Mouse (Mus musculus) neural tube, embryonic 14.5 days (tissue): ENCODE data around the gene Ibsp. TPM values are rescaled to one million over a fixed set of nuclear protein-coding genes. Genes with fewer than 3 reads are reported as not detected.

Experiments used
- ATAC-seq: fragments of 200-750 bp; cut with Nextera tagmentation; 2 replicates; pipeline ENCODE4 v1.8.0; 2017; ENCODE audit warnings: low read depth, mild to moderate bottlenecking, moderate TSS enrichment, moderate library complexity
- H3K27ac ChIP-seq: fragments of 300-500 bp; sonication (generic); 2 replicates; pipeline ENCODE4 v1.5.1; 2014; ENCODE audit warnings: low read depth, mild to moderate bottlenecking, control low read depth, low read length, moderate library complexity, mixed read lengths
- H3K27me3 ChIP-seq: fragments of 300-500 bp; sonication (generic); 2 replicates; pipeline ENCODE4 v1.6.1; 2014; ENCODE audit warnings: low read length; ENCODE audit not compliant: control insufficient read depth, insufficient read depth
- H3K36me3 ChIP-seq: fragments of 300-500 bp; sonication (generic); 2 replicates; pipeline ENCODE4 v1.6.1; 2014; ENCODE audit warnings: low read length, mixed read lengths; ENCODE audit not compliant: control insufficient read depth, insufficient read depth
- H3K4me1 ChIP-seq: fragments of 300-500 bp; sonication (generic); 2 replicates; pipeline ENCODE4 v1.6.1; 2014; ENCODE audit warnings: low read length; ENCODE audit not compliant: control insufficient read depth, insufficient read depth
- H3K4me2 ChIP-seq: fragments of 300-500 bp; sonication (generic); 2 replicates; pipeline ENCODE4 v1.6.1; 2014; ENCODE audit warnings: mild to moderate bottlenecking, low read depth, low read length, control low read depth
- H3K4me3 ChIP-seq: fragments of 300-500 bp; sonication (generic); 2 replicates; pipeline ENCODE4 v1.5.1; 2014; ENCODE audit warnings: low read depth, low read length, control low read depth, mixed read lengths
- H3K9ac ChIP-seq: fragments of 300-500 bp; sonication (generic); replicated peaks from 2 replicates; pipeline ENCODE4 v1.6.1; 2014; ENCODE audit warnings: low read depth, mild to moderate bottlenecking, control low read depth, low read length, mixed read lengths
- H3K9me3 ChIP-seq: fragments of 300-500 bp; sonication (generic); 2 replicates; pipeline ENCODE4 v1.6.1; 2016; ENCODE audit warnings: low read length; ENCODE audit not compliant: control insufficient read depth
- WGBS: fragments of 180-500 bp; shearing (Covaris S2); extraction: QIAGEN DNeasy Blood & Tissue Kit; methylation state at CpG from one replicate; pipeline ENCODE4 v1.1.7; 2014; 5-methylcytosine and 5-hydroxymethylcytosine counted together
- polyA plus RNA-seq: library from polyadenylated mRNA; unstranded; fragments of >200 nt; fragmentation: Nextera tagmentation; extraction: Ambion mirVana; gene quantifications from 2 replicates; pipeline ENCODE4 v1.2.1, GENCODE M21; 2014

Ibsp gene
- polyA plus RNA-seq, result 0.33 and 0.92 TPM in 2 replicates

GRCm38 (mm10) chr5:104298994-104299393 lies at the start of gene Ibsp:
Ibsp (plus strand) TSS chr5:104299171.
- no peak within 1 kb of the TSS for H3K27ac ChIP-seq
- H3K27me3 ChIP-seq, result no peaks in the 10 kb centered on the region
- H3K4me3 ChIP-seq, result no peak within 1 kb of the TSS
- no peak within 1 kb of the TSS for H3K9ac ChIP-seq
- H3K36me3 ChIP-seq, result no peaks in the 10 kb centered on the region
- 62% methylated on average over 6 of the region's 6 CpGs for WGBS
- H3K4me1 ChIP-seq, result no peaks in the 10 kb centered on the region
- ATAC-seq, result no peak
- no peak within 1 kb of the TSS for H3K4me2 ChIP-seq
- no peaks in the 10 kb centered on the region for H3K9me3 ChIP-seq

GRCm38 (mm10) chr5:104251811-104252210 lies 47.2 kb upstream of the Ibsp start:
- H3K4me2 ChIP-seq, result no peak overlapping the region
- 87% methylated on average over 5 of the region's 5 CpGs for WGBS
- no peaks in the 10 kb centered on the region for H3K4me1 ChIP-seq
- H3K4me3 ChIP-seq, result no peak overlapping the region
- no peak overlapping the region for H3K27ac ChIP-seq
- H3K27me3 ChIP-seq, result no peaks in the 10 kb centered on the region
- ATAC-seq, result no peak
- no peaks in the 10 kb centered on the region for H3K9me3 ChIP-seq
- H3K9ac ChIP-seq, result no peak overlapping the region
- H3K36me3 ChIP-seq, result no peaks in the 10 kb centered on the region

GRCm38 (mm10) chr5:104256585-104256984 lies 42.4 kb upstream of the Ibsp start:
- 51% methylated on average over 3 of the region's 3 CpGs for WGBS
- Histone ChIP-seq H3K9me3 (no peaks in the 10 kb centered on the region), H3K27me3 (no peaks in the 10 kb centered on the region), H3K4me1 (no peaks in the 10 kb centered on the region), H3K27ac (no peak overlapping the region), H3K36me3 (no peaks in the 10 kb centered on the region), H3K4me2 (no peak overlapping the region), H3K4me3 (no peak overlapping the region), H3K9ac (no peak overlapping the region)
- ATAC-seq, result no peak

GRCm38 (mm10) chr5:104261908-104262461 lies 37.0 kb upstream of the Ibsp start:
- Histone ChIP-seq H3K27me3 (no peaks in the 10 kb centered on the region), H3K36me3 (no peaks in the 10 kb centered on the region), H3K9ac (no peak overlapping the region), H3K4me1 (no peaks in the 10 kb centered on the region), H3K9me3 (no peaks in the 10 kb centered on the region), H3K4me2 (no peak overlapping the region), H3K27ac (no peak overlapping the region), H3K4me3 (no peak overlapping the region)
- ATAC-seq, result no peak
- 82% methylated on average over 4 of the region's 4 CpGs for WGBS

GRCm38 (mm10) chr5:104263014-104263776 lies 35.8 kb upstream of the Ibsp start:
- 78% methylated on average over 13 of the region's 13 CpGs for WGBS
- Histone ChIP-seq H3K27me3 (no peaks in the 10 kb centered on the region), H3K36me3 (no peaks in the 10 kb centered on the region), H3K4me1 (no peaks in the 10 kb centered on the region), H3K4me2 (no peak overlapping the region), H3K9me3 (no peaks in the 10 kb centered on the region), H3K4me3 (no peak overlapping the region), H3K9ac (no peak overlapping the region), H3K27ac (no peak overlapping the region)
- no peak for ATAC-seq

GRCm38 (mm10) chr5:104294201-104294600 lies 4.8 kb upstream of the Ibsp start:
- no peak for ATAC-seq
- Histone ChIP-seq H3K4me2 (no peak overlapping the region), H3K4me1 (no peaks in the 10 kb centered on the region), H3K4me3 (no peak overlapping the region), H3K9ac (no peak overlapping the region), H3K36me3 (no peaks in the 10 kb centered on the region), H3K27ac (no peak overlapping the region), H3K9me3 (no peaks in the 10 kb centered on the region), H3K27me3 (no peaks in the 10 kb centered on the region)
- 80% methylated on average over 6 of the region's 6 CpGs for WGBS

GRCm38 (mm10) chr5:104314073-104314472 lies 15.1 kb downstream of the Ibsp start:
- H3K36me3 ChIP-seq, result no peaks in the 10 kb centered on the region
- no peak overlapping the region for H3K27ac ChIP-seq
- H3K27me3 ChIP-seq, result no peaks in the 10 kb centered on the region
- no peak overlapping the region for H3K4me2 ChIP-seq
- H3K4me1 ChIP-seq, result no peaks in the 10 kb centered on the region
- WGBS, result 53% methylated on average over 1 of the region's 1 CpGs
- H3K9me3 ChIP-seq, result no peaks in the 10 kb centered on the region
- no peak overlapping the region for H3K9ac ChIP-seq
- H3K4me3 ChIP-seq, result no peak overlapping the region
- no peak for ATAC-seq

- no peaks in the 10 kb centered on the region for H3K9me3 ChIP-seq
- H3K4me3 ChIP-seq, result no peak within 1 kb of the TSS
- no peak within 1 kb of the TSS for H3K4me2 ChIP-seq
- no peaks in the 10 kb centered on the region for H3K36me3 ChIP-seq
- no peak within 1 kb of the TSS for H3K9ac ChIP-seq
- ATAC-seq, result no peak
- no peaks in the 10 kb centered on the region for H3K4me1 ChIP-seq
- no peak within 1 kb of the TSS for H3K27ac ChIP-seq
- WGBS, result 89% methylated on average over 6 of the region's 6 CpGs
- H3K27me3 ChIP-seq, result no peaks in the 10 kb centered on the region
Observed at GRCm38 (mm10) chr5:104325029-104325428, 26.1 kb downstream of the Ibsp start, which contains the start of gene Mepe. Mepe (plus strand) TSS chr5:104325329.

GRCm38 (mm10) chr5:104326884-104327283 lies 27.9 kb downstream of the Ibsp start:
- no peak overlapping the region for H3K9ac ChIP-seq
- H3K4me3 ChIP-seq, result no peak overlapping the region
- no peaks in the 10 kb centered on the region for H3K4me1 ChIP-seq
- 83% methylated on average over 4 of the region's 4 CpGs for WGBS
- H3K27ac ChIP-seq, result no peak overlapping the region
- H3K9me3 ChIP-seq, result no peaks in the 10 kb centered on the region
- no peaks in the 10 kb centered on the region for H3K27me3 ChIP-seq
- no peak overlapping the region for H3K4me2 ChIP-seq
- ATAC-seq, result no peak
- H3K36me3 ChIP-seq, result no peaks in the 10 kb centered on the region
